Comparison of ENCODE assay signal across 11 mouse cellular contexts in the genomic region with DNA sequence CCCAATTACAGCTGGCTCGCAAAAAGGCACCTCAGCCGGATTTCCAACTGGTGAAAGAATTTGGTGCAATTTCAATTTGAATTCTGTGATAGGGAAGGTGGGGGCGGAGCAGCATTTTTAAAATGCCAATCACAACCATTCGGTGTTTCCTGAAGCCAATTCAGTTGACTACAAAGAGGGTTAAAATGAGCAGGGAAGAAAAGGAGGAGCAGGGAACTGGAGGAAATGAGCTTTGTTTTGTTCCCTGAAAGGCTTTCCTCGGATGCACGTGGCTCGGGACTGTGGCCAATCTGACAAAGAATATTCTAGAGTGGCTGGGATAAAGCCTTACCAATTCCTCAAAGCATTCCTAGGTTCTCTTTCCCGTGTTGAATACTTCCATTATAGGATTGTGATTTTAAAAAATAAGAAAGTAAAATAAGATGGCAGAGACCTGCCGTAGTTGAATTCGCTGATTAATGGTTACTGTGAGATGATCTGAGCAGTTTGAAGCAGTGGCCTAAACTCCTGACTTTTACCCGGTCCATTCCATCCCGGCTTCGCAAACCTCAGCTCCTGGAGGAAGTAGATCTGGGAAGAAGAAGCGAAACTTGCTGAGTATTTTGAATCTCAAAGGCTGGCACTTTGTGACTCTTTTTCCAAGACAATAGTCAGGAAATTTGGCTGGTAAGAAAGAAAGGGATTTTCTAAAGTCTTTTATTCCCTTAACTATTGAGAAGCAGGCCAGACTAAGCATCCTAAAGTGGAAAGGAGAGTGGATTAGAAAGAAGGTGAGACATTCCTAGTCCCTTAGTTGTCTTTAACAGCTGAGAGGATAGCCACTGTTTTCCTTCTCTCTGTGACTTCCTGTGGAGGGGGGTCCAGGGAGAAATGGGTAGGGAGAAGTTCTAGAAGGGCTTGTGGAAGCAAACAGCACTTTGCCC.
DNase-seq lines count a peak whose midpoint lies in the region; ATAC-seq and TF ChIP-seq lines count a peak whose summit lies in the region.
"Had no signal": no experiment of that assay in that cellular context is flagged by ENCODE, and none has a peak within 500 bp of the region (broad histone marks: within the 10 kb centered on the region; RNA-seq: fewer than 3 reads in every experiment).

No protein-coding gene starts in this region.

- H3K27me3 ChIP-seq in heart, embryonic 16.5 days (ENCODE audit: control insufficient read depth, insufficient read depth, low read length): no peaks in the 10 kb centered on the region
- H3K27me3 ChIP-seq: limb, embryonic 15.5 days had no signal

- TF ChIP-seq CTCF in layer of hippocampus, adult 2 months (conservative IDR thresholded peaks at IDR 0.05): no peak
- no peak for TF ChIP-seq CTCF in brain, embryonic 14.5 days (IDR thresholded peaks at IDR 0.05; ENCODE audit: borderline replicate concordance, extremely low read depth, insufficient read depth, insufficient read length)

- peak in 1 of 2 experiments; percentile 11 for DNase-seq in layer of hippocampus, adult 2 months (ENCODE audit: low spot score in 2 of 2)
- no peak for DNase-seq in layer of hippocampus, adult 9-11 months
- DNase-seq in brain, embryonic 14.5 days (ENCODE audit: low read depth): peak; percentile 84
- DNase-seq in lung, postnatal 10 days: peak; percentile 42
- DNase-seq in cerebellum, adult 8-10 months: no peak
- no peak for DNase-seq in thymus, adult 18-20 months
- no peak for DNase-seq in spleen, postnatal 36 days (ENCODE audit: low spot score in 2 of 2)
- DNase-seq: cerebellum, postnatal 36 days; thymus, postnatal 4 days had no signal

- peak overlapping the region; percentile 13; the same call in 1 of the 2 replicates for H3K4me3 ChIP-seq in layer of hippocampus, adult 2 months
- no peak overlapping the region for H3K4me3 ChIP-seq in heart, embryonic 16.5 days (ENCODE audit: low read length)
- H3K4me3 ChIP-seq: limb, embryonic 15.5 days had no signal

- peaks cover 28% of the 10 kb centered on the region for H3K4me1 ChIP-seq in heart, embryonic 16.5 days (ENCODE audit: control insufficient read depth, insufficient read depth, low read length)

- H3K4me2 ChIP-seq in heart, embryonic 16.5 days (ENCODE audit: low read depth, low read length): peak overlapping the region; percentile 10; the same call in 1 of the 2 replicates
- H3K4me2 ChIP-seq: limb, embryonic 15.5 days had no signal

- ATAC-seq in heart, embryonic 16.5 days (replicated peaks; ENCODE audit: extremely low read depth, insufficient read depth, low FRiP score): no peak

- no peaks in the 10 kb centered on the region for H3K9me3 ChIP-seq in heart, embryonic 16.5 days (replicated peaks; ENCODE audit: control insufficient read depth, low read length)
- H3K9me3 ChIP-seq: limb, embryonic 15.5 days had no signal

- no peak overlapping the region for H3K9ac ChIP-seq in heart, embryonic 16.5 days (ENCODE audit: low read length)
- H3K9ac ChIP-seq: limb, embryonic 15.5 days had no signal

- peak overlapping the region; percentile 32; the same call in 1 of the 2 replicates for H3K27ac ChIP-seq in layer of hippocampus, adult 2 months
- H3K27ac ChIP-seq in heart, embryonic 16.5 days (ENCODE audit: low read length): peak overlapping the region; percentile 30
- H3K27ac ChIP-seq: limb, embryonic 15.5 days had no signal

- H3K36me3 ChIP-seq in heart, embryonic 16.5 days (ENCODE audit: control insufficient read depth, insufficient read depth): no peaks in the 10 kb centered on the region
- H3K36me3 ChIP-seq: limb, embryonic 15.5 days had no signal

- TF ChIP-seq POLR2A in brain, embryonic 14.5 days (IDR thresholded peaks at IDR 0.05; ENCODE audit: borderline replicate concordance, extremely low read depth, insufficient read depth, insufficient read length, poor library complexity, severe bottlenecking): no peak

- 57% methylated on average over 14 of the region's 14 CpGs for WGBS in heart, embryonic 16.5 days

Comparison
In these comparisons a context has a peak if more than half of its experiments do, and no peak if none do; other contexts are left out.
1. DNase-seq: peak in brain, embryonic 14.5 days (single experiment) and lung, postnatal 10 days (single experiment); none in layer of hippocampus, adult 9-11 months (single experiment), cerebellum, adult 8-10 months (single experiment), thymus, adult 18-20 months (0 of 2) and spleen, postnatal 36 days (0 of 2).